Mouse (Mus musculus) adipose tissue, adult 10 weeks (tissue): ENCODE data around the gene Msantd4. TPM values are rescaled to one million over a fixed set of nuclear protein-coding genes. Genes with fewer than 3 reads are reported as not detected.

Experiments used
- polyA plus RNA-seq: library from polyadenylated mRNA; stranded (reverse); fragments of 350-450 nt; fragmentation: Illumina TruSeq; extraction: RNeasy Lipid Tissue Mini Kit (QIAGEN cat#74804); gene quantifications from one replicate; pipeline ENCODE4 v1.2.3, GENCODE M21; 2014; ENCODE audit warnings: low read depth, low replicate concordance

Gene Msantd4
- 25.0 TPM for polyA plus RNA-seq

DNA sequence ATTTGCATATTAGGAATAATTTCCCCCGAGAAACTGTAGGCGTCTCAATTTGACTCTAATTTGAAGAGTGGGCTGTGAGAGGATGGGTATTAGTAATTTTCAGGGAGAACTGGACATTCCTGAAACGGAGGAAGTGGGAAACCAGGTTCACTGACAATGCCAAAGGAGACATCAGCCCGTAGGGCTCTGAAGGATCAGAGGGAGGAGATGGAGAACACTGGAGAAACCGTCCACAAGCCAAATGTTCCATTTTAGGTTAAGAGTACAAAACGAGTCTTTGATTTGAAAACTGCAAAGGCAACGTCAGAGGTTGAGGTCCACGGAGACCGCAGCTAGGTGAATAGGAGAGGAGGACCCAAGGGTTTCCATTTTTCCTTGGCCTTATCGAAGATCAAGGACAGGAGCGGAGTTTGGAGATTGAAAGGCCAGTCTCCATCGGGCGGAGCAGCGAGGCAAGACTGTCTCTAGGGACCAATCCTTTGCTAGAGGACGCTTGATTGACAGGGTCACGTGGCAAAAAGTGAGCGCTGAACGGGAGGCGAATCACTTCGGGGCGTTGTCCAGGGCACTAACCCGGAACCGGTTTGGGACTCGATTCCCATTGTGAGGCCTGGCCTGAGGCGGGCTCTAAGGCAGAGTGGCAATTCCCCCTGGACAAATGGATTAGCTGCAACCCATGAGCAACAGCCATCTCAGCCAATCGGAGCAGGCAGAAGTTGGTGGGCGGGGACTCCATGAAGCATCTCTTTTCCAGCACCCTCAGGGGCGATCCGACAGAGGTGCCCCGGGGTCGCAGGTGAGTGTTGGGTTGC is at the start of gene Msantd4:
TSS of gene Msantd4 (plus strand) at position 735 of the 812 bp plus-strand sequence.

Other genes starting within 250 kb of the Msantd4 start
- 20.2 TPM for gene Aasdhppt, start 67.1 kb upstream of the Msantd4 start, polyA plus RNA-seq
- gene Kbtbd3, start 66.7 kb upstream of the Msantd4 start, polyA plus RNA-seq = 5.0 TPM